Mouse (Mus musculus): ENCODE results near the gene Dusp15.

- TF ChIP-seq CTCF (IDR thresholded peaks at IDR 0.05; ENCODE audit: low read depth, low read length) (no peak), POLR2A (IDR thresholded peaks at IDR 0.05; ENCODE audit: insufficient read depth, low read length) (no peak), EP300 (IDR thresholded peaks at IDR 0.05; ENCODE audit: insufficient read depth, low read depth, low read length) (no peak)
Observed at GRCm38 (mm10) chr2:152901296-152901695, 50.2 kb downstream of the Dusp15 start.

Data from ES-Bruce4 (cell line).